Mouse (Mus musculus): Measurements from ENCODE around the gene Vti1a.

DNA sequence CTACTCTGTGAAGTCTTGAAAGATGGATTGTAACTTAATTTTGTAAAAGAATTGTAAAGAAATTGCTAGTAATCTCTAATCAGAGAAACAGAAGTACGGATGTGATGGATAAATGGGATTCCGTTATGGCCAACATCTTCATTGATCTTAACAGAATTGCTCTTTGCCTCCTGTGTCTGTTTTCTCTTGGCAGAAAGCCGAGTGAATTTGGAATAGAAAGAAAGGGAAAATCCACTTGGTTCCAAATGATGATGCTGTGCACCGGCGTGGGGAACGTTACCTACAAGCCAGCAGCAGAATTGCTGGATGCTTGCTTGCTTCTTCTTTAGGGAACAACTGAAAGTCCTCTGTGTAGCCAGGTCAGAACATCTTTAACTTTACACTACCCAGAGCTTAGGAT, 24.4 kb downstream of the Vti1a start:
- no peak for TF ChIP-seq CTCF (IDR thresholded peaks at IDR 0.05; ENCODE audit: borderline replicate concordance, insufficient read depth, low read length)
- no peak for TF ChIP-seq POLR2A (IDR thresholded peaks at IDR 0.05; ENCODE audit: low read depth, low read length)
